Mouse (Mus musculus): ENCODE data around the gene Setx. TPM values are rescaled to one million over a fixed set of nuclear protein-coding genes. Genes with fewer than 3 reads are reported as not detected.

The Setx gene
- polyA plus RNA-seq, 1 experiment from 2014 or later = 10.9 TPM

Other genes starting within 250 kb of the Setx start
- 7.5 and 8.3 TPM in 2 replicates for gene Barhl1, start 207.5 kb upstream of the Setx start, polyA plus RNA-seq (2015; fragmentation: Nextera tagmentation; extraction: Ambion mirVana)
- gene Cfap77, start 69.1 kb upstream of the Setx start, polyA plus RNA-seq (2015; fragmentation: Nextera tagmentation; extraction: Ambion mirVana) = not detected in 2 replicates
- 8.3 and 9.4 TPM in 2 replicates for gene Ttf1, start 63.9 kb upstream of the Setx start, polyA plus RNA-seq (2015; fragmentation: Nextera tagmentation; extraction: Ambion mirVana)
- 1.8 and 2.0 TPM in 2 replicates for gene Ntng2, start 128.8 kb downstream of the Setx start, polyA plus RNA-seq (2015; fragmentation: Nextera tagmentation; extraction: Ambion mirVana)
- gene Med27, start 222.6 kb downstream of the Setx start, polyA plus RNA-seq (2015; fragmentation: Nextera tagmentation; extraction: Ambion mirVana) = 68.1 and 73.4 TPM in 2 replicates